Mouse (Mus musculus) stomach, embryonic 14.5 days (tissue): ENCODE data around the gene Dnm1. TPM values are rescaled to one million over a fixed set of nuclear protein-coding genes. Genes with fewer than 3 reads are reported as not detected.

Experiments
- ATAC-seq: fragments of 200-750 bp; cut with Nextera tagmentation; 2 replicates; pipeline ENCODE4 v1.8.0; 2017; ENCODE audit warnings: low read depth, moderate TSS enrichment; ENCODE audit not compliant: insufficient number of reproducible peaks, insufficient read depth, low FRiP score
- H3K27ac ChIP-seq: fragments of 300-500 bp; sonication (generic); 2 replicates; pipeline ENCODE4 v1.5.1; 2014; ENCODE audit warnings: mild to moderate bottlenecking, low read length, moderate library complexity, mixed read lengths
- H3K27me3 ChIP-seq: fragments of 300-500 bp; sonication (generic); 2 replicates; pipeline ENCODE4 v1.6.1; 2014; ENCODE audit warnings: low read length, control low read depth, mixed read lengths; ENCODE audit not compliant: control insufficient read depth, insufficient read depth
- H3K36me3 ChIP-seq: fragments of 300-500 bp; sonication (generic); 2 replicates; pipeline ENCODE4 v1.6.1; 2014; ENCODE audit warnings: mild to moderate bottlenecking, control low read depth, low read length, moderate library complexity, mixed read lengths; ENCODE audit not compliant: control insufficient read depth, insufficient read depth
- H3K4me1 ChIP-seq: fragments of 300-500 bp; sonication (generic); 2 replicates; pipeline ENCODE4 v1.6.1; 2014; ENCODE audit warnings: low read length, control low read depth, mixed read lengths; ENCODE audit not compliant: control insufficient read depth, insufficient read depth
- H3K4me2 ChIP-seq: fragments of 300-500 bp; sonication (generic); replicated peaks from 2 replicates; pipeline ENCODE4 v1.6.1; 2014; ENCODE audit warnings: low read depth, low read length, control low read depth
- H3K4me3 ChIP-seq: fragments of 300-500 bp; sonication (generic); 2 replicates; pipeline ENCODE4 v1.5.1; 2014; ENCODE audit warnings: low read depth, low read length, control low read depth
- H3K9ac ChIP-seq: fragments of 300-500 bp; sonication (generic); replicated peaks from 2 replicates; pipeline ENCODE4 v1.6.1; 2014; ENCODE audit warnings: low read depth, mild to moderate bottlenecking, control low read depth, low read length, moderate library complexity, mixed read lengths
- H3K9me3 ChIP-seq: fragments of 300-500 bp; sonication (generic); 2 replicates; pipeline ENCODE4 v1.6.1; 2016; ENCODE audit warnings: low read depth, low read length, control low read depth; ENCODE audit not compliant: control insufficient read depth
- WGBS: fragments of 180-500 bp; shearing (Covaris S2); extraction: QIAGEN DNeasy Blood & Tissue Kit; methylation state at CpG from one replicate; pipeline ENCODE4 v1.1.7; 2014; 5-methylcytosine and 5-hydroxymethylcytosine counted together
- polyA plus RNA-seq: library from polyadenylated mRNA; unstranded; fragments of >200 nt; fragmentation: Nextera tagmentation; extraction: Ambion mirVana; gene quantifications from 2 replicates; pipeline ENCODE4 v1.2.1, GENCODE M21; 2014

The Dnm1 gene
- polyA plus RNA-seq, 1 experiment from 2014 or later = 22.6 TPM

- no peak overlapping the region for H3K4me3 ChIP-seq
- H3K27ac ChIP-seq = no peak overlapping the region
- no peaks in the 10 kb centered on the region for H3K9me3 ChIP-seq
- ATAC-seq = no peak
- H3K4me1 ChIP-seq = peaks cover 10% of the 10 kb centered on the region; the same call in 1 of the 2 replicates
- no peaks in the 10 kb centered on the region for H3K27me3 ChIP-seq
- H3K36me3 ChIP-seq = no peaks in the 10 kb centered on the region
- H3K9ac ChIP-seq = no peak overlapping the region
- WGBS = 67% methylated on average over 3 of the region's 3 CpGs
- H3K4me2 ChIP-seq = no peak overlapping the region
These were observed 4.6 kb upstream of the Dnm1 start for GRCm38 (mm10) chr2:32357710-32358109.

- Histone ChIP-seq H3K9me3 (no peaks in the 10 kb centered on the region), H3K4me2 (no peak overlapping the region), H3K27me3 (no peaks in the 10 kb centered on the region), H3K9ac (no peak overlapping the region), H3K27ac (no peak overlapping the region), H3K4me3 (no peak overlapping the region), H3K36me3 (no peaks in the 10 kb centered on the region), H3K4me1 (peaks cover 10% of the 10 kb centered on the region)
- ATAC-seq = no peak
- WGBS = 62% methylated on average over 10 of the region's 10 CpGs
These were observed 3.1 kb upstream of the Dnm1 start for GRCm38 (mm10) chr2:32356216-32356615.

GRCm38 (mm10) chr2:32354336-32354895 is 1.3 kb upstream of the Dnm1 start:
- no peak overlapping the region for H3K4me2 ChIP-seq
- no peaks in the 10 kb centered on the region for H3K36me3 ChIP-seq
- peaks cover 13% of the 10 kb centered on the region; the same call in 1 of the 2 replicates for H3K4me1 ChIP-seq
- H3K27me3 ChIP-seq = no peaks in the 10 kb centered on the region
- no peak overlapping the region for H3K9ac ChIP-seq
- 65% methylated on average over 3 of the region's 3 CpGs for WGBS
- H3K4me3 ChIP-seq = no peak overlapping the region
- H3K27ac ChIP-seq = no peak overlapping the region
- no peak for ATAC-seq
- H3K9me3 ChIP-seq = no peaks in the 10 kb centered on the region

- peaks cover 13% of the 10 kb centered on the region; the same call in 1 of the 2 replicates for H3K4me1 ChIP-seq
- 37% methylated on average over 6 of the region's 6 CpGs for WGBS
- ATAC-seq = no peak
- no peaks in the 10 kb centered on the region for H3K36me3 ChIP-seq
- H3K4me2 ChIP-seq = peak overlapping the region; percentile 87
- no peaks in the 10 kb centered on the region for H3K9me3 ChIP-seq
- H3K4me3 ChIP-seq = 0 out of 2 replicates have a peak overlapping the region, but pooled peaks have one; percentile 69
- H3K27ac ChIP-seq = 0 out of 2 replicates have a peak overlapping the region, but pooled peaks have one; percentile 48
- no peaks in the 10 kb centered on the region for H3K27me3 ChIP-seq
- no peak overlapping the region for H3K9ac ChIP-seq
These were observed 698 bp upstream of the Dnm1 start for GRCm38 (mm10) chr2:32353836-32354235.

GRCm38 (mm10) chr2:32352151-32353006 is 759 bp downstream of the Dnm1 start, which contains the start of gene Ciz1:
Ciz1 (plus strand) TSS chr2:32352327.
- under 1% methylated on average over 42 of the region's 52 CpGs for WGBS
- H3K27ac ChIP-seq = peak within 1 kb of the TSS; percentile 48; the same call in 1 of the 2 replicates

GRCm38 (mm10) chr2:32351471-32351961 is 1.6 kb downstream of the Dnm1 start:
- Histone ChIP-seq H3K27ac (no peak overlapping the region), H3K4me3 (peak overlapping the region; percentile 69), H3K27me3 (no peaks in the 10 kb centered on the region), H3K36me3 (no peaks in the 10 kb centered on the region), H3K9me3 (no peaks in the 10 kb centered on the region), H3K4me2 (peak overlapping the region; percentile 87), H3K9ac (0 out of 2 replicates have a peak overlapping the region, but pooled peaks have one; percentile 51), H3K4me1 (peaks cover 13% of the 10 kb centered on the region; the same call in 1 of the 2 replicates)
- 49% methylated on average over 9 of the region's 9 CpGs for WGBS
- no peak for ATAC-seq

More at GRCm38 (mm10) chr2:32352151-32353006, 759 bp downstream of the Dnm1 start, which contains the start of gene Ciz1:
- no peaks in the 10 kb centered on the region for H3K27me3 ChIP-seq
- H3K4me1 ChIP-seq = peaks cover 13% of the 10 kb centered on the region; the same call in 1 of the 2 replicates
- H3K4me2 ChIP-seq = peak within 1 kb of the TSS; percentile 87
- no peaks in the 10 kb centered on the region for H3K9me3 ChIP-seq
- peak within 1 kb of the TSS; percentile 69 for H3K4me3 ChIP-seq
- no peaks in the 10 kb centered on the region for H3K36me3 ChIP-seq
- peak; percentile 23; the same call in 1 of the 2 replicates for ATAC-seq
- peak within 1 kb of the TSS; percentile 51 for H3K9ac ChIP-seq

- H3K36me3 ChIP-seq = no peaks in the 10 kb centered on the region
- H3K4me2 ChIP-seq = no peak overlapping the region
- ATAC-seq = no peak
- 52% methylated on average over 13 of the region's 13 CpGs for WGBS
- H3K4me1 ChIP-seq = peaks cover 13% of the 10 kb centered on the region; the same call in 1 of the 2 replicates
- no peak overlapping the region for H3K4me3 ChIP-seq
- no peak overlapping the region for H3K27ac ChIP-seq
- no peaks in the 10 kb centered on the region for H3K27me3 ChIP-seq
- no peaks in the 10 kb centered on the region for H3K9me3 ChIP-seq
- H3K9ac ChIP-seq = no peak overlapping the region
These were observed 2.6 kb downstream of the Dnm1 start for GRCm38 (mm10) chr2:32350471-32351051.

- Histone ChIP-seq H3K4me3 (no peak overlapping the region), H3K27me3 (no peaks in the 10 kb centered on the region), H3K36me3 (no peaks in the 10 kb centered on the region; the same call in 1 of the 2 replicates), H3K27ac (no peak overlapping the region), H3K4me1 (peaks cover 13% of the 10 kb centered on the region; the same call in 1 of the 2 replicates), H3K9me3 (no peaks in the 10 kb centered on the region), H3K9ac (no peak overlapping the region), H3K4me2 (no peak overlapping the region)
- WGBS = 49% methylated on average over 8 of the region's 8 CpGs
- ATAC-seq = no peak
These were observed 3.4 kb downstream of the Dnm1 start for GRCm38 (mm10) chr2:32349625-32350255.
